Mouse (Mus musculus): ENCODE results near the gene Tob2.

The Tob2 gene

GRCm38 (mm10) chr15:81859330-81860255, 997 bp upstream of the Tob2 start:
- DNase-seq: peak; percentile 89

GRCm38 (mm10) chr15:81858138-81858516, 469 bp downstream of the Tob2 start:
- peak; percentile 98 for DNase-seq

GRCm38 (mm10) chr15:81857724-81858116, 876 bp downstream of the Tob2 start:
- no peak for DNase-seq

GRCm38 (mm10) chr15:81856938-81857723, 1.5 kb downstream of the Tob2 start:
- DNase-seq: no peak

- peak; percentile 87 for DNase-seq
These were observed 2.4 kb downstream of the Tob2 start for GRCm38 (mm10) chr15:81856030-81856790.

GRCm38 (mm10) chr15:81853081-81853480, 5.5 kb downstream of the Tob2 start:
- no peak for DNase-seq

GRCm38 (mm10) chr15:81852411-81853000, 6.1 kb downstream of the Tob2 start:
- no peak for DNase-seq

- no peak for DNase-seq
These were observed 7.2 kb downstream of the Tob2 start for GRCm38 (mm10) chr15:81851375-81851774.

- no peak for DNase-seq
These were observed 7.9 kb downstream of the Tob2 start for GRCm38 (mm10) chr15:81850718-81851117.

GRCm38 (mm10) chr15:81849104-81849503, 9.5 kb downstream of the Tob2 start:
- no peak for DNase-seq

GRCm38 (mm10) chr15:81848301-81848700, 10.3 kb downstream of the Tob2 start:
- DNase-seq: peak; percentile 69

- DNase-seq: no peak
These were observed 10.7 kb downstream of the Tob2 start for GRCm38 (mm10) chr15:81847861-81848260.

- DNase-seq: no peak
These were observed 11.4 kb downstream of the Tob2 start for GRCm38 (mm10) chr15:81847161-81847560.

GRCm38 (mm10) chr15:81846755-81847154, 11.8 kb downstream of the Tob2 start:
- no peak for DNase-seq

- peak; percentile 76 for DNase-seq
These were observed 12.9 kb downstream of the Tob2 start for GRCm38 (mm10) chr15:81845724-81846123.

- no peak for DNase-seq
These were observed 13.5 kb downstream of the Tob2 start for GRCm38 (mm10) chr15:81845033-81845625.

GRCm38 (mm10) chr15:81842275-81842674, 16.3 kb downstream of the Tob2 start:
- no peak for DNase-seq

- no peak for DNase-seq
These were observed 18.3 kb downstream of the Tob2 start for GRCm38 (mm10) chr15:81840306-81840705.

GRCm38 (mm10) chr15:81839634-81840033, 19.0 kb downstream of the Tob2 start:
- DNase-seq: peak; percentile 96

GRCm38 (mm10) chr15:81838554-81839235, 19.9 kb downstream of the Tob2 start:
- peak; percentile 69 for DNase-seq
